Mouse (Mus musculus): ENCODE measurements at regions not wholly inside any gene's neighbourhood (a gene's known extent, or its start where the extent isn't known, plus 50 kb on each side); places are given as distances from the start of the nearest gene placed in this dataset.

DNA sequence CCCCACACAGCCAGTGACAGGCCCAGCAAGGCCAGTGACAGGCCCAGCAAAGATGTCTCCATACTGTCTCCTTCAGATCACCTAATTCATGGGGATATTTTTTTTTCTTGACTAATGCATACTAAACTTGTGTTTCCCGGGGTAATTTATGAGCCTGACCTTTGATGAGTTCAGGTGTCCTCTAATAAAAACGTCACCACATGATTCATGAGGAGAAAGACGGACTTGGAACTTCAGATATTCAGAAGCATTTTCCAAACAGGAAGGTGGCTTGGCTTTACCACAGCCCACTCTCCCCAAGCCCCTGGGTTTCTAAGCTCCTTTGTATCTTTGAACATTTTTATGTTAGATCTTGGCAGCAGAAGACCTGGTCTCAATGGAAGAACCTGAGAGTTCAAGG lies 110.9 kb upstream of the Jarid2 start:
- no peak for DNase-seq (ENCODE audit: low read depth, low spot score)
- H3K27me3 ChIP-seq (ENCODE audit: control insufficient read depth, insufficient read depth, low read length, poor library complexity, severe bottlenecking) = no peaks in the 10 kb centered on the region
- no peaks in the 10 kb centered on the region for H3K36me3 ChIP-seq (ENCODE audit: control insufficient read depth, insufficient read depth, low read length, poor library complexity, severe bottlenecking)

DNA sequence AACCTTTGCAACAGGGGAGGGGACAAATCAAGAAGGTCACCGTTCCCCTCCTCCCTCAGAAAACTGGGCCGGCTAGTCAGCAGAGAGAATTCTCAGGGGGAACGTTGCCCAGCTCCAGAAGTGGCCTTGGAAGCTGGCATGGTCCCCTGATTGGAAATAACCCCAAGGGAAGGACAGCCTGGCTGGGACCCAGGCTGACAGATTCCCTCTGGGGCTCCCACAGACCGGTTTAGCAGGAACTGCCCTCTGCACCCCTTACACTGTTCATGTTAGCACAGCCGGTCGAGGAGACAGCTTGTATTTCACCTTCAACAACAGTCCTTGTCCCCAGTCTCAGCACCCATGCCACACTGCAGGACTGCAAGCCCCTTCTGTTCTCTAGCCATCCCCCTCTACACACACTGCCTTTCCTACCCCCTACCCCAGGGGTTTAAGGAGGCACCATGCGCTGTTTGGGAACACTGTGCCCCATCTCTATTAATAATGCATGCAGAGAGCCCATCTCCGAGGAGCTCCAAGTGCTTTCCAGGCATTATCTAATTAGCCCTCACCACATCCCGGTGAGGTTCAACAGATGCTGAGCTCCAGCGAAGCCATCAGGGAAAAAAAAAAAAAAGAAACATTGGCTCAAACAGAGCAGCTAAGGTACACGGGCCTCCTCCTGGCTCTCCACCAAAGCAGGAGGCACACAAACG lies 106.5 kb upstream of the Jarid2 start:
- Histone ChIP-seq H3K27me3 (ENCODE audit: control insufficient read depth, insufficient read depth, low read length, poor library complexity, severe bottlenecking) (no peaks in the 10 kb centered on the region), H3K36me3 (ENCODE audit: control insufficient read depth, insufficient read depth, low read length, poor library complexity, severe bottlenecking) (no peaks in the 10 kb centered on the region)
- DNase-seq (ENCODE audit: low read depth, low spot score) = no peak

DNA sequence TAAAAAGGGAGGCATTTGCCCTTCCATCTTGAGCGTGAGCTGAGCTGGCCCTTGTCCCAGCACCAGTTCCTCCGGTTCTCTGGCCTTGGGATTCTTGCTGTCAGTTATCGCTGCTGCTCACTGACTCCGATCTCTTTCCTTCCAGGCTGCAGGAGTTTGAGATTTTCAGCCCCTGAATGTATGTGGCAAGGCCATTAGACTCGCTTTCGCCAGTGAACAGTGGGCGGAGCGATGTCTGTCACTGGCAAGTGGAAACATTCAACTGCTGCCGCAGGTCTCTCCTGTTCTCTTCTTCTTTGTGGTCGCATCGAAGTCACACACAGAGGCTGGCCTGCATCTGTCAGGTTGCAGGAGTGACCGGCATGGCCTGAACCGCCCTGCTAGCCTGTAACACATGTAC lies 104.6 kb upstream of the Jarid2 start:
- H3K27me3 ChIP-seq (ENCODE audit: control insufficient read depth, insufficient read depth, low read length, poor library complexity, severe bottlenecking) = no peaks in the 10 kb centered on the region
- no peak for DNase-seq (ENCODE audit: low read depth, low spot score)
- no peaks in the 10 kb centered on the region for H3K36me3 ChIP-seq (ENCODE audit: control insufficient read depth, insufficient read depth, low read length, poor library complexity, severe bottlenecking)

DNA sequence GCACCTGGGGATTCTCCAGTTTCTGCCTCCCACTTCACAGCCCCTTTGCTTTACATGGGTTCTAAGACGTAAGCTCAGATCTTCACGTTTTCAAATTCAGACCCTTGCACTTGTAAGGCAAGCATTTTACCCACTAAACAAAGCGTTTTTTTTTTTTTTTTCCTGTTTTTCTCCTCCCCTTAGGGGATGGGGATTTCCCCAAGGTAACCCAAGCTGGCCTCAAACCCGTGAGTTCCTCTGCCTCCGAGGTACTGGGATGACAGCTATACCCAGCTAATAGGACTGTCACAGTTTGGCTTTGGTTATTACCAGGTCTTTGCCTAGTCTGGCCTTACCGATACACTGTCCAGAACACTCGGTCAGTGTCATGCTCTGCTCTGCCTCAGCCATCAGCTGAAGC lies 103.5 kb upstream of the Jarid2 start:
- Histone ChIP-seq H3K27me3 (ENCODE audit: control insufficient read depth, insufficient read depth, low read length, poor library complexity, severe bottlenecking) (no peaks in the 10 kb centered on the region), H3K36me3 (ENCODE audit: control insufficient read depth, insufficient read depth, low read length, poor library complexity, severe bottlenecking) (no peaks in the 10 kb centered on the region)
- DNase-seq (ENCODE audit: low read depth, low spot score) = no peak

DNA sequence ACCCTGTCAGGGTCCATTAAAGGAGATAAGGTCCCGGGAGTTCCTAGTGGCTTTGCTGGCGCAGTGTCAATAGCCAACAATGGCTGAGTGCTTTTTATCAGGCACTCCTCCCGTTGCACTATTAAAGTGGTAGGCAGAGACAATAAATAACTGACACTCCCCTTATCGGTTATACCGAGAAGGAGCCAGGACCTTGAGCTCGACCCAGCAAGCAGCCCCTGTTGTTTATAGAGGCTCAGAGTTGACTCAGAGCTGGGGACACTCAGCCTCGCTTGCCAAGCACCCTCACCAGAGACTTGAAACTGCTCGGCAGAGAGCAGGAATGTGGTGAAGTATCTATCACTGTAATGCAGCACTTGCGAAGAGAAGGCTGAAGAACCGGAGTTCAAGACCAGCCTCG lies 102.5 kb upstream of the Jarid2 start:
- no peak for DNase-seq (ENCODE audit: low read depth, low spot score)
- H3K27me3 ChIP-seq (ENCODE audit: control insufficient read depth, insufficient read depth, low read length, poor library complexity, severe bottlenecking) = no peaks in the 10 kb centered on the region
- no peaks in the 10 kb centered on the region for H3K36me3 ChIP-seq (ENCODE audit: control insufficient read depth, insufficient read depth, low read length, poor library complexity, severe bottlenecking)

DNA sequence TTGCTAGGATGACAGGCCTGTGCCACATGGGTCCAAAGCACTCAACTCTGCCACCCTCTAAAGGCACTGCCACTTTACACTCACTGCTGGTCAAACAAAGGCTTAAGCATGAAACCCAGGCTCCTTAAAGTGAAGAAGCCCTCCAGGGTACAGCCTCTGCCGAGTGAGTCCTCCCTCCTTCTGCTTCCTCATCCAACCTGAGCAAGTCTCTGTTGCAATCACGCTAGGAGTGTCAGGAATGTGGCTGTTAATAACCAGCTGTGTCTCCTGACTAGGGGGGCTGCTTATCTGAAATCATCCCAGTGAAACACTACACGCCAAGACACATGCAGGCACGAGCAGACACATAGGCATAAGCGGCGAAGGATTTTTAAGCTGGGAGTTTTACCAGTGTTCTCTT lies 99.2 kb upstream of the Jarid2 start:
- H3K36me3 ChIP-seq (ENCODE audit: control insufficient read depth, insufficient read depth, low read length, poor library complexity, severe bottlenecking) = no peaks in the 10 kb centered on the region
- no peak for DNase-seq (ENCODE audit: low read depth, low spot score)
- no peaks in the 10 kb centered on the region for H3K27me3 ChIP-seq (ENCODE audit: control insufficient read depth, insufficient read depth, low read length, poor library complexity, severe bottlenecking)

DNA sequence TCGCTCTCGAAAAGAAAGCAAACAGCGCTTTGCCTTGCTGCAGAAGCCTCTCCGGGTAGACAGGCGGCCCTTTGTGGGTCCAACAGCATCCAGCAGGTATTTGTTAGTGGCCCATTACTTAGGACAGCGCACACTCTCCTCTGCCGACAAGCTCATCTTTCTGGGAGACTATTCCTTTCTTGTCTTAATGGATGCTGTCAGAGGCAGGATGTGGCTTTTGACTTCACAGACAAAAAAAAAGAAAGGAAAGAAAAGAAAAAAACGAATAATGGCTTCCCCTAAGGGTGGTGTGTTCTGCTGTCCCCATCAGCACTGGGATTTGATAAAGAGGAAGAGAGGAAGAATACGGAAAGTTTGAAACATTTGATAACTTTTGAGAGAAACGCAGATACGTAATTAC lies 94.7 kb upstream of the Jarid2 start:
- DNase-seq (ENCODE audit: low read depth, low spot score) = no peak
- no peaks in the 10 kb centered on the region for H3K27me3 ChIP-seq (ENCODE audit: control insufficient read depth, insufficient read depth, low read length, poor library complexity, severe bottlenecking)
- no peaks in the 10 kb centered on the region for H3K36me3 ChIP-seq (ENCODE audit: control insufficient read depth, insufficient read depth, low read length, poor library complexity, severe bottlenecking)

DNA sequence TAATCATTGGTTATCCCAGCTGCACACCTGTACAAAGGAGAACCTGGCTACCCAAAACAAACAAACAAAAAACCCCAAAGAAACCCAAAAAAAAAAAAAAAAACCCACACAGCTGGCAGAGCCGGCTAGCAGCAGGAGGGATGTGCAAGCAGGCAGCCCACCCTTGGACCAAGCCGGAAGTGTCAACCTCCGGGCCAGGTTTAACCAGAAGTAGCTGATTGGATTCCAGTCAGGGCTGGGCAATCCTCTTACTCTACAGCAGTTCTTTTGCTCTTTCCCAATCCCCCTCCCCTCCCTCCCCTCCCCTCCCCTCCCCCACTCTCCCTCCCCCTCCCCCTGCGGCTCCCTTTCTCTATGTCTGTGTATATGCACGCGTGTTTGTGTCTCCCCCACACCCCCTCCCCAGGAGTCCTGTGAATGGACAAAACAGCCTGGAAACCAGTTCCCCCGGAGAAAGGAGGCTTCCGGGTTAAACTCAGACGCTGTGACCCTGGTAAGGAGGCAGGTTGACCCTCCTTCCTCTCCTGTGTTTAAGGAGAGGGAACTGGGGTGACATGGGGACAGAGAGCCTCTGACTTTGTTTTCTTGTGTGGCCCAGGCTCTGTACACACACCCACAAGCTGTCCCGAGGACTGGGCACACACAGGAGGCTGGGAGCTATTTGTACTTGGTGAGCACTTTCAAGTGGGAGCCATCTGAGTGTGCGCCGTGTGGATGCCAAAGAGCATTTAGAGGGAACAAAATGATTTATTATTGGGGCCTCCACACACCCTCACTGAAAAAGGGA lies 93.9 kb upstream of the Jarid2 start:
- Histone ChIP-seq H3K27me3 (ENCODE audit: control insufficient read depth, insufficient read depth, low read length, poor library complexity, severe bottlenecking) (no peaks in the 10 kb centered on the region), H3K36me3 (ENCODE audit: control insufficient read depth, insufficient read depth, low read length, poor library complexity, severe bottlenecking) (no peaks in the 10 kb centered on the region)
- DNase-seq (ENCODE audit: low read depth, low spot score) = peak; percentile 15

DNA sequence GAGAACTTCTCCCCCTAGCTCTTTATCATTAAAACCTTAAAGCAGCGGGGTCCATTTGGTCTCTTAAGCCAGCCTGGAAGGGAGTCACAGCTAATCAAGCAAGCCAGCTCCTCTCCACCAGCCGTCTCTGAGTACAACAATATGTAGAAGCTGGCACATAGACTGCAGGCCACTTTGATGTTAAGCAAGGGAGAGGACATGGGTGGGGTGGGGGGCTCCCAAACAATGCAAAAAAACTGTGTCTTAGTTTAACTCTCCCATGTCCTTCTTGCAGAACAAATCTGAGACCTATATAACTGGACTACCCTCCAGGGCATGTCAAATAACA lies 93.3 kb upstream of the Jarid2 start:
- H3K27me3 ChIP-seq (ENCODE audit: control insufficient read depth, insufficient read depth, low read length, poor library complexity, severe bottlenecking) = no peaks in the 10 kb centered on the region
- DNase-seq (ENCODE audit: low read depth, low spot score) = no peak

DNA sequence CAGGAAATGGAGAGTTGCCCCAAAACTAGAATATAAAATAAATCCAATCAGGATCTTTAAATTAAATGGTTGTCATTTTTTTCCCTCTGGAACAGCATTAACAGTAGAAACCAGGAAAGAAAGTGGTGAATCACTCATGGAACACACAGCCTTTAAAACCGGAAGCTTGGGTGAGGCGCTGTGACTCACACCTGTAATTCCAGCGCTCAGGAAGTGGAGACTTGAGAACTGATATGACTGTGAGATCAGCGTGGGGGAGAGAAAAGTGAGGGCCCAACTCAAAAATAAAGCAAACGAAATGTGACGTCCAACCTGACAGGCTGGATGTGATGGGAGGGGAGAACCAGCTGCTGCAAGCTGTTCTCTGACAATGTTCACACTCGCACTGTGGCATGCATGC lies 86.9 kb upstream of the Jarid2 start:
- DNase-seq (ENCODE audit: low read depth, low spot score) = no peak
- Histone ChIP-seq H3K27me3 (ENCODE audit: control insufficient read depth, insufficient read depth, low read length, poor library complexity, severe bottlenecking) (no peaks in the 10 kb centered on the region), H3K36me3 (ENCODE audit: control insufficient read depth, insufficient read depth, low read length, poor library complexity, severe bottlenecking) (no peaks in the 10 kb centered on the region)

More for the DNA sequence above, 93.3 kb upstream of the Jarid2 start:
- no peaks in the 10 kb centered on the region for H3K36me3 ChIP-seq (ENCODE audit: control insufficient read depth, insufficient read depth, low read length, poor library complexity, severe bottlenecking)

DNA sequence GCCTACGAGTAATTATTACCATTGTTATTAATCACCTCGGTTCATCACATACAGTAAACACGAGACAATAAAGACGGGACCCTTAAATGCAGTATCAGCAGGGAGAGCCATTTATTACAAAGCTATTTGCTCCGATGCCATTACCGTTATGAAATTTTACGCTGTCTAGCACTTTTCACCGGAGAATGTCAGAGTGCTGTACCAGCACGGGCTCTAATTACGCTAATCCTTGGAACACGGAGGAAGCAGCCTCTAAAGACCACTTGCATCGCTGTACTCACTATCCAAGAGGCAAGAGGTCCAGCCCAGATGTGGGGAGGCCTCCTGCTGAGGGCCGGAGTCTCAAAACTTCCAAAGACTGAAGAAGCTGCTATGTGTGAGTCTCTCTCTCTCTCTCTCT lies 79.2 kb upstream of the Jarid2 start:
- Histone ChIP-seq H3K27me3 (ENCODE audit: control insufficient read depth, insufficient read depth, low read length, poor library complexity, severe bottlenecking) (no peaks in the 10 kb centered on the region), H3K36me3 (ENCODE audit: control insufficient read depth, insufficient read depth, low read length, poor library complexity, severe bottlenecking) (no peaks in the 10 kb centered on the region)
- DNase-seq (ENCODE audit: low read depth, low spot score) = no peak

DNA sequence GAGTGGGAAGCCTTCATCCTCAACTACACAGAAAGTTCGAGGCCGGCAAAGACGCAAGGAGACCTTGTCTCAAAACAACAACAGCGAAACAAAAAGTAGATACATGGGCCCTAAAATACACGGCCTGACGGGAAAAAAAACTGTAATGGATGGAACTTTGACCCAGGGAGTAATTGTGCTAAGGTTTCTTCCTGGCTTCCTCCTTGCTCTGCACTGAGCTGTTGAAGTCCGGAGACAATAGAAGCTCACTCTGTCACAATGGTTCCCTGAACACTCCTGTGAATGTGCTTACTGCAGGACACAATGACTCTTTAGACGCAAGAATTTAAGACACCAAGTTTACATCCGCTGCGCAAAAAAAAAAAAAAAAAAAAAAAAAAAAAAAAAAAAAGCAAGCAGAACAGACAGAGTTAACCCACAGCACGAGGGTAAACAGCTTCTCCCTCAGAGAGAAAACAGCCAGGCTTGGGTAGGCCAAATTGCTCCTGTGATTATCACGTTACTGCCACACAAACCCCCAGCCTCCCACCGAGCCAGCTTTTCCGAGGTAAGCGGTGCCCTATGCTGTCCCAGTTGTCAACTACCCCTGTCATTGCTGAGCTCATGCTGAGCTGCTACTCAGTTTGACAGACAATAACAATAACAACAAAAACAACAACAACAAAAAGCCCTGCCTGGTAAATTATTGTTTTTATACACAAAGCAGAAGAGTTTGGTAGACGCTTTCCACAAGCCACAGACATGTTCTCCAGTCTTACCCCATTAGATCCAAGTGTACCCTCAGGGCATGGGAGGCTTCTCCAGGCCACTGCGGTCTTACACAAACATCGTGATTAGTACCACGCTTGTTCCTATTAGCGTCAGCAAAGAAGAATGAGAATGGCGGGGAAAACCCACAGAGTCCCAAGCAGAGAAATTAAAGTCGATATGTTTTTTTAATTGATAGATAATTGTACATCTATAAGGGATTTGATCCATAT lies 77.7 kb upstream of the Jarid2 start:
- no peak for DNase-seq (ENCODE audit: low read depth, low spot score)
- no peaks in the 10 kb centered on the region for H3K36me3 ChIP-seq (ENCODE audit: control insufficient read depth, insufficient read depth, low read length, poor library complexity, severe bottlenecking)
- H3K27me3 ChIP-seq (ENCODE audit: control insufficient read depth, insufficient read depth, low read length, poor library complexity, severe bottlenecking) = no peaks in the 10 kb centered on the region

DNA sequence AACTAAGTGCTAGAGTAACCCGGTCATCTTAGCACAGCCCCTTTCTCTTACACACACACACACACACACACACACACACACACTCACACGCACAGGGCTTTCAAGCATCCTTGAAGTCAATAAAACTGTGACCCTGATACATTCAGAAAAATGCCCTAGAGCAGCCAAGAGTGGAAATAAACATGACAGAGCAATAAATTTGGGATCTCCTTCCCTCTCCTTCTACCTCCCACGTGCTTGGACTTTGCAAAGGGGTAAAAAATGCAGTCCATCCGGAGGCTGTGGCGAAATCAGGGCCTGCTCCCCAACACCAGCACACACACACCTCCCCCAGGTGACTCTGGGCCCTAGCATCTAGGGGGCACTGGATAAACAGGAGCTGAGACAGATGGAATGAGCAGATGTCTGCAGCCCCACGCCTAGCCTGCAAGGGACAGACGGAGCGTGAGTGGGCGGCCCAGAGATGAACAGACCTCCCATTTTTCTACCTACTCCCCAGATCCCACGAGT lies 71.3 kb upstream of the Jarid2 start:
- Histone ChIP-seq H3K27me3 (ENCODE audit: control insufficient read depth, insufficient read depth, low read length, poor library complexity, severe bottlenecking) (no peaks in the 10 kb centered on the region), H3K36me3 (ENCODE audit: control insufficient read depth, insufficient read depth, low read length, poor library complexity, severe bottlenecking) (no peaks in the 10 kb centered on the region)
- DNase-seq (ENCODE audit: low read depth, low spot score) = no peak

DNA sequence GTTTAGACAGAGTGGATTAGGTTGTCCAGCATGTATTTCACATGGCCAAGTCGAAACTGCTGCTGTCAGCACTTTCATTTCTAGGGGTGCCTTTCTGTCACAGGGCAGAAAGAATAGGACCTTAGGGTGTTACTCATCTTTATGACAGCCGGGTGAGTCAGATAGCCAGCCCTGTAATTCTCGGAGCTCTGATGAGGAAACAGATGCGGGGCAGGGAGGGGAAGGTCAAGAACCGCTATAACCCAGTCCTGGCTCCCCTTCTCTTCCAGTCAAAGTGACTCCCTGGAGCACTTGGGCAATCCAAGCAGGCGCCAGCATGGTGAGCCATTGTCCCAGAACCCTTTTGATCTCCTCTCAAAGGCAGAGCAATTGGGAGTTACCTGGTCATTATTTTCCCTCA lies 69.4 kb upstream of the Jarid2 start:
- DNase-seq (ENCODE audit: low read depth, low spot score) = no peak
- Histone ChIP-seq H3K27me3 (ENCODE audit: control insufficient read depth, insufficient read depth, low read length, poor library complexity, severe bottlenecking) (no peaks in the 10 kb centered on the region), H3K36me3 (ENCODE audit: control insufficient read depth, insufficient read depth, low read length, poor library complexity, severe bottlenecking) (no peaks in the 10 kb centered on the region)

DNA sequence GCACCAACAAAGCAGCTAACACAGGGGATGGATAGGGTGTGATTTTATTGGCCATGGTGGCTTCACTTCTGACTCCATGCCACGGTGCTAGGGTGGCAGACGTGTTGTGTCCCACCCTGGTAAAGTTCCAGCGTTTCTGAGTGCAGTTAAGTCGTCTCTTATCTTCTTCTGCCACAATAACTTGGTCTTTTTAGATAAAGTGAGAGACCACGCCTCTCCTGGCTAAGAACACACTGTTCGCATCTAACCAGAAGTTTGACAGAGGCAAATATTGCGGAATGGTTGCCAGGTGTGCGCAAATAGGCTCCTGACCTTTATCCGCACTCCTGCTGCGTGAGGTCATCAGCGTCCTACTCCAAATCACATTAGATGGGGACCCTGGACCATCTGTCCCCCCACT lies 66.2 kb upstream of the Jarid2 start:
- H3K36me3 ChIP-seq (ENCODE audit: control insufficient read depth, insufficient read depth, low read length, poor library complexity, severe bottlenecking) = no peaks in the 10 kb centered on the region
- H3K27me3 ChIP-seq (ENCODE audit: control insufficient read depth, insufficient read depth, low read length, poor library complexity, severe bottlenecking) = no peaks in the 10 kb centered on the region
- DNase-seq (ENCODE audit: low read depth, low spot score) = no peak

Data from splenic B cell, adult 2 months (primary cell).